Comparison of ENCODE assay signal across 16 mouse cellular contexts in the genomic region with DNA sequence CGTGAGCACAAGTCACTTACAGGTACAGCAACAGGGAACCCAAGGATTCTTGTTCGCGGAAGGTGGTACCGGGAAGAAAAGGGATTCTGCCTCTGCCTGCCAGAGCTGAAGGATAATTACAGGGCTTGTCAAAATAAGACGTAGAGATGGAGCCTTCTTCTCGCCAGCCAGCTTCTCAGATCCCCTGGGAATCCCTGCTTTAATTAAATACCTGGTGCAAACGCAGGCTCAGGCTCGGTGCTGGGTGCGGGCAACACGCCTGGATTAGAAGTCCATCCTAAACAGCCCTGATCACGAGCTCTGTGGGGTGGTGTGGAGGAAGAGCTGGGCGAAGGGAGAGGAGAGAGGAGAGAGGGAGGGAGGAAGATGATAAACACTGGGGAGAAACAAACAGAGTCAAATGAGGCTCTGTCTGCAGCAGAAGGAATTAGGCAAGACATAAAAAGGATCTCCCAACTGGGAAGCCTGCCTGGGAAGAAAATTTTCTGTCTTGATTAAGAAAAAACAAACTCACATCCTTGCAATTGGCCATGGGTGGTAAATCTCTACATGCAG.
DNase-seq lines count a peak whose midpoint lies in the region; ATAC-seq and TF ChIP-seq lines count a peak whose summit lies in the region.
"Had no signal": no experiment of that assay in that cellular context is flagged by ENCODE, and none has a peak within 500 bp of the region (broad histone marks: within the 10 kb centered on the region; RNA-seq: fewer than 3 reads in every experiment).

No protein-coding gene starts in this region.

- H3K9me3 ChIP-seq in forebrain, embryonic 10.5 days = no peaks in the 10 kb centered on the region
- H3K9me3 ChIP-seq in forebrain, embryonic 11.5 days (ENCODE audit: control insufficient read depth, low read length) = no peaks in the 10 kb centered on the region
- H3K9me3 ChIP-seq in lung, postnatal 0 days (ENCODE audit: low read length) = no peaks in the 10 kb centered on the region
- no peaks in the 10 kb centered on the region for H3K9me3 ChIP-seq in hindbrain, postnatal 0 days (ENCODE audit: low read length)
- H3K9me3 ChIP-seq: neural tube, embryonic 12.5 days had no signal

- no peak for ATAC-seq in forebrain, embryonic 11.5 days (replicated peaks; ENCODE audit: low FRiP score)
- ATAC-seq in lung, postnatal 0 days = no peak
- 0 out of 2 replicates have a peak, but pooled peaks have one; percentile 28 for ATAC-seq in hindbrain, postnatal 0 days

- no peak for TF ChIP-seq EP300 in lung, postnatal 0 days (IDR thresholded peaks at IDR 0.05)

- 58% methylated on average over 12 of the region's 12 CpGs for WGBS in forebrain, embryonic 10.5 days
- 57% methylated on average over 12 of the region's 12 CpGs for WGBS in forebrain, embryonic 11.5 days
- WGBS in lung, postnatal 0 days = 53% methylated on average over 12 of the region's 12 CpGs
- WGBS in hindbrain, postnatal 0 days = 56% methylated on average over 12 of the region's 12 CpGs

- H3K9ac ChIP-seq in forebrain, embryonic 11.5 days (ENCODE audit: low read length) = no peak overlapping the region
- H3K9ac ChIP-seq in lung, postnatal 0 days (replicated peaks; ENCODE audit: low read depth) = no peak overlapping the region
- no peak overlapping the region for H3K9ac ChIP-seq in hindbrain, postnatal 0 days (replicated peaks; ENCODE audit: low read length)
- H3K9ac ChIP-seq: neural tube, embryonic 12.5 days had no signal

- no peaks in the 10 kb centered on the region for H3K36me3 ChIP-seq in forebrain, embryonic 10.5 days (replicated peaks)
- H3K36me3 ChIP-seq in forebrain, embryonic 11.5 days (ENCODE audit: control insufficient read depth, insufficient read depth, low read length) = no peaks in the 10 kb centered on the region
- no peaks in the 10 kb centered on the region for H3K36me3 ChIP-seq in lung, postnatal 0 days (ENCODE audit: insufficient read depth, low read length)
- H3K36me3 ChIP-seq in hindbrain, postnatal 0 days (ENCODE audit: insufficient read depth, low read length) = no peaks in the 10 kb centered on the region
- H3K36me3 ChIP-seq: neural tube, embryonic 12.5 days had no signal

- DNase-seq in forebrain, embryonic 10.5 days (ENCODE audit: extremely low spot score, low spot score) = no peak
- no peak for DNase-seq in forebrain, embryonic 11.5 days (ENCODE audit: low spot score)
- peak; percentile 11 for DNase-seq in lung, postnatal 10 days
- no peak for DNase-seq in lung, postnatal 0 days (ENCODE audit: low spot score)
- DNase-seq in hindbrain, postnatal 0 days (ENCODE audit: low spot score) = peak; percentile 45
- peak; percentile 33 for DNase-seq in telencephalon, adult 2 months (ENCODE audit: low read depth, low spot score)
- DNase-seq in layer of hippocampus, adult 8-10 months (ENCODE audit: low spot score in 2 of 2) = no peak
- DNase-seq in layer of hippocampus, postnatal 10 days (ENCODE audit: low spot score in 2 of 2) = no peak
- DNase-seq: cerebellum, adult 11-12 months; cerebellum, postnatal 25 days; kidney, adult 11 months; right cerebral cortex, postnatal 4 days; thymus, postnatal 4 days had no signal

- no peak overlapping the region for H3K4me2 ChIP-seq in forebrain, embryonic 11.5 days (ENCODE audit: low read depth, low read length, severe bottlenecking)
- H3K4me2 ChIP-seq in lung, postnatal 0 days (replicated peaks; ENCODE audit: low read depth, low read length) = no peak overlapping the region
- H3K4me2 ChIP-seq in hindbrain, postnatal 0 days (ENCODE audit: low read depth, low read length) = no peak overlapping the region
- H3K4me2 ChIP-seq: neural tube, embryonic 12.5 days had no signal

- peaks cover 22% of the 10 kb centered on the region for H3K4me1 ChIP-seq in forebrain, embryonic 10.5 days
- H3K4me1 ChIP-seq in forebrain, embryonic 11.5 days (replicated peaks; ENCODE audit: control insufficient read depth, insufficient read depth, low read length) = no peaks in the 10 kb centered on the region
- no peaks in the 10 kb centered on the region for H3K4me1 ChIP-seq in lung, postnatal 0 days (ENCODE audit: insufficient read depth, low read depth, low read length)
- H3K4me1 ChIP-seq in hindbrain, postnatal 0 days (ENCODE audit: insufficient read depth, low read length) = no peaks in the 10 kb centered on the region
- H3K4me1 ChIP-seq: neural tube, embryonic 12.5 days had no signal

- no peaks in the 10 kb centered on the region for H3K27me3 ChIP-seq in forebrain, embryonic 10.5 days (ENCODE audit: poor library complexity, severe bottlenecking)
- no peaks in the 10 kb centered on the region for H3K27me3 ChIP-seq in forebrain, embryonic 11.5 days (ENCODE audit: control insufficient read depth, insufficient read depth, low read length)
- no peaks in the 10 kb centered on the region for H3K27me3 ChIP-seq in lung, postnatal 0 days (replicated peaks; ENCODE audit: insufficient read depth, low read length)
- no peaks in the 10 kb centered on the region for H3K27me3 ChIP-seq in hindbrain, postnatal 0 days (ENCODE audit: insufficient read depth, low read length)
- H3K27me3 ChIP-seq: neural tube, embryonic 12.5 days had no signal

- H3K27ac ChIP-seq in forebrain, embryonic 10.5 days = 0 out of 2 replicates have a peak overlapping the region, but pooled peaks have one; percentile 4
- no peak overlapping the region for H3K27ac ChIP-seq in forebrain, embryonic 11.5 days (ENCODE audit: low read depth, low read length)
- H3K27ac ChIP-seq in lung, postnatal 0 days (ENCODE audit: low read length) = no peak overlapping the region
- H3K27ac ChIP-seq in hindbrain, postnatal 0 days = peak overlapping the region; percentile 32; the same call in 1 of the 2 replicates
- H3K27ac ChIP-seq: kidney, postnatal 0 days; macrophage; neural tube, embryonic 12.5 days had no signal

- H3K4me3 ChIP-seq in forebrain, embryonic 10.5 days = no peak overlapping the region
- no peak overlapping the region for H3K4me3 ChIP-seq in forebrain, embryonic 11.5 days (ENCODE audit: low read depth, low read length)
- H3K4me3 ChIP-seq in lung, postnatal 0 days (ENCODE audit: low read depth, low read length) = no peak overlapping the region
- H3K4me3 ChIP-seq in hindbrain, postnatal 0 days (ENCODE audit: low read length) = no peak overlapping the region
- H3K4me3 ChIP-seq: neural tube, embryonic 12.5 days had no signal

- TF ChIP-seq CTCF in lung, postnatal 0 days (IDR thresholded peaks at IDR 0.05) = no peak
- no peak for TF ChIP-seq CTCF in hindbrain, postnatal 0 days (IDR thresholded peaks at IDR 0.05; ENCODE audit: low read depth)

Comparison
In these comparisons a context has a peak if more than half of its experiments do, and no peak if none do; other contexts are left out.
1. DNase-seq: peak in lung, postnatal 10 days (single experiment), hindbrain, postnatal 0 days (single experiment) and telencephalon, adult 2 months (single experiment); none in forebrain, embryonic 10.5 days (single experiment), forebrain, embryonic 11.5 days (single experiment), lung, postnatal 0 days (single experiment), layer of hippocampus, adult 8-10 months (0 of 2) and layer of hippocampus, postnatal 10 days (0 of 2).
2. H3K27ac ChIP-seq: peak in forebrain, embryonic 10.5 days (single experiment) and hindbrain, postnatal 0 days (single experiment); none in forebrain, embryonic 11.5 days (single experiment) and lung, postnatal 0 days (single experiment).